Mouse (Mus musculus) neural tube, embryonic 10.5 days (tissue): ENCODE measurements around the gene Ric1.
"Not testable (repeated sequence)": the region's sequence is repeated elsewhere in the genome, so short reads cannot be mapped to it uniquely, and the experiment has no call there.

Source experiments
- DNase-seq: peaks from one replicate; pipeline ENCODE4 v3.0.0-alpha.2; 2017; ENCODE audit warnings: low spot score; ENCODE audit errors: extremely low spot score

Ric1 gene

GRCm38 (mm10) chr19:29525588-29525987 is 3.5 kb downstream of the Ric1 start:
- not testable (repeated sequence) for DNase-seq

GRCm38 (mm10) chr19:29526837-29527236 is 4.8 kb downstream of the Ric1 start:
- DNase-seq: no peak

- no peak for DNase-seq
Observed at GRCm38 (mm10) chr19:29527299-29527698, 5.2 kb downstream of the Ric1 start.

- DNase-seq: no peak
Observed at GRCm38 (mm10) chr19:29528568-29528967, 6.5 kb downstream of the Ric1 start.

GRCm38 (mm10) chr19:29534030-29534429 is 11.9 kb downstream of the Ric1 start:
- DNase-seq: no peak

GRCm38 (mm10) chr19:29542256-29542970 is 20.3 kb downstream of the Ric1 start:
- DNase-seq: no peak

GRCm38 (mm10) chr19:29544026-29544425 is 21.9 kb downstream of the Ric1 start:
- no peak for DNase-seq

- DNase-seq: no peak
Observed at GRCm38 (mm10) chr19:29550618-29551017, 28.5 kb downstream of the Ric1 start.

GRCm38 (mm10) chr19:29551128-29551527 is 29.0 kb downstream of the Ric1 start:
- DNase-seq: no peak

- not testable (repeated sequence) for DNase-seq
Observed at GRCm38 (mm10) chr19:29551980-29552379, 29.9 kb downstream of the Ric1 start.

- not testable (repeated sequence) for DNase-seq
Observed at GRCm38 (mm10) chr19:29557171-29557845, 35.2 kb downstream of the Ric1 start.

- DNase-seq: no peak
Observed at GRCm38 (mm10) chr19:29562166-29562565, 40.1 kb downstream of the Ric1 start.

GRCm38 (mm10) chr19:29562603-29563002 is 40.5 kb downstream of the Ric1 start:
- no peak for DNase-seq

GRCm38 (mm10) chr19:29563258-29563779 is 41.2 kb downstream of the Ric1 start:
- DNase-seq: peak; percentile 43

- DNase-seq: no peak
Observed at GRCm38 (mm10) chr19:29566512-29566911, 44.4 kb downstream of the Ric1 start.

GRCm38 (mm10) chr19:29582439-29582838 is 60.4 kb downstream of the Ric1 start:
- DNase-seq: no peak

GRCm38 (mm10) chr19:29583734-29584133 is 61.7 kb downstream of the Ric1 start:
- no peak for DNase-seq

- not testable (repeated sequence) for DNase-seq
Observed at GRCm38 (mm10) chr19:29593783-29594182, 71.7 kb downstream of the Ric1 start.

GRCm38 (mm10) chr19:29596276-29596675 is 74.2 kb downstream of the Ric1 start:
- DNase-seq: no peak

- DNase-seq: no peak
Observed at GRCm38 (mm10) chr19:29596985-29597384, 74.9 kb downstream of the Ric1 start.

- DNase-seq: no peak
Observed at GRCm38 (mm10) chr19:29598981-29599380, 76.9 kb downstream of the Ric1 start.

GRCm38 (mm10) chr19:29603548-29604353 is 81.7 kb downstream of the Ric1 start:
- DNase-seq: no peak
